Mouse (Mus musculus): ENCODE measurements at regions not wholly inside any gene's neighbourhood (a gene's known extent, or its start where the extent isn't known, plus 50 kb on each side); places are given as distances from the start of the nearest gene placed in this dataset.
"Not testable (repeated sequence)": the region's sequence is repeated elsewhere in the genome, so short reads cannot be mapped to it uniquely, and the experiment has no call there.

- ATAC-seq (ENCODE audit: insufficient number of reproducible peaks, low FRiP score, low TSS enrichment) = no peak
These were observed 74.5 kb downstream of the Slc10a2 start for GRCm38 (mm10) chr8:5030651-5031050.

DNA sequence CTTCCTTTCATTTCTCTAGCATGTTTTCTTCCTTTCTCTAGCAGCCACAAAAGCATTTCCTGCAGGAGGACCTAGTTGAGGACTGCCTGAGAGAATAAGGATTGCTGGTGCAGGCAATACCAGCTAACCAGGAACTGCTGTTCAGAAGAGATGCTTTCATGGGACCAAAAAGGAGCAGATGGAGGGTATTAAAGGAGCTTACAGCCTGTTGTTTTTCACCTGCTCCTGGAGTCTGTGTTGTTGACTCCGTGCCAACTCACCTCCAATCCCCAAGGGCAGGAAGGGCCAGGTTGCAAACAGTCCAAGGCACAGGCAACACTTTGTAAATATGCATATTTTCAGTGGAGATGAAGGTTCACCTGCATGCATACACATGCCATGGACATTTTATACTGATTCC lies 92.8 kb downstream of the Slc10a2 start:
- ATAC-seq (ENCODE audit: insufficient number of reproducible peaks, low FRiP score, low TSS enrichment) = peak; percentile 56

- no peak for ATAC-seq (ENCODE audit: insufficient number of reproducible peaks, low FRiP score, low TSS enrichment)
These were observed 93.4 kb downstream of the Slc10a2 start for GRCm38 (mm10) chr8:5011771-5012170.

GRCm38 (mm10) chr8:5003359-5003758 lies 101.8 kb downstream of the Slc10a2 start:
- ATAC-seq (ENCODE audit: insufficient number of reproducible peaks, low FRiP score, low TSS enrichment) = not testable (repeated sequence)

Data from cerebellum, adult (tissue).